Mouse (Mus musculus): ENCODE results near the gene Gpam. TPM values are rescaled to one million over a fixed set of nuclear protein-coding genes. Genes with fewer than 3 reads are reported as not detected.
"Not testable (repeated sequence)": the region's sequence is repeated elsewhere in the genome, so short reads cannot be mapped to it uniquely, and the experiment has no call there.

Gene Gpam
- polyA plus RNA-seq (2012; rRNA removed), result 20.0 and 24.1 TPM in 2 replicates

- H3K36me3 ChIP-seq (ENCODE audit: control insufficient read depth, insufficient read depth, low read length), result no peaks in the 10 kb centered on the region
- no peak within 1 kb of the TSS for H3K4me3 ChIP-seq (ENCODE audit: control insufficient read depth, insufficient read depth, low read length)
- H3K4me1 ChIP-seq (replicated peaks; ENCODE audit: control insufficient read depth, insufficient read depth, low read length), result no peaks in the 10 kb centered on the region
- no peak for DNase-seq
- no peaks in the 10 kb centered on the region for H3K27me3 ChIP-seq (ENCODE audit: control insufficient read depth, insufficient read depth, low read length)
- H3K27ac ChIP-seq (ENCODE audit: control insufficient read depth, insufficient read depth, low read length), result no peak within 1 kb of the TSS
- TF ChIP-seq POLR2A (IDR thresholded peaks at IDR 0.05; ENCODE audit: control insufficient read depth, extremely low read depth, insufficient read depth, low read length, poor library complexity), result no peak
- TF ChIP-seq CTCF (IDR thresholded peaks at IDR 0.05; ENCODE audit: borderline replicate concordance, control insufficient read depth, extremely low read depth, insufficient read depth, low read length, poor library complexity), result no peak
- 79% methylated on average over 11 of the region's 11 CpGs for WGBS
These were observed at the start of gene Gpam for GRCm38 (mm10) chr19:55127072-55127718. Gpam (minus strand) TSS chr19:55127238.

- WGBS, result 61% methylated on average over 1 of the region's 1 CpGs
- Histone ChIP-seq H3K4me3 (ENCODE audit: control insufficient read depth, insufficient read depth, low read length) (no peak overlapping the region), H3K4me1 (replicated peaks; ENCODE audit: control insufficient read depth, insufficient read depth, low read length) (no peaks in the 10 kb centered on the region), H3K27ac (ENCODE audit: control insufficient read depth, insufficient read depth, low read length) (no peak overlapping the region), H3K27me3 (ENCODE audit: control insufficient read depth, insufficient read depth, low read length) (no peaks in the 10 kb centered on the region), H3K36me3 (ENCODE audit: control insufficient read depth, insufficient read depth, low read length) (no peaks in the 10 kb centered on the region)
- DNase-seq, result no peak
- TF ChIP-seq CTCF (IDR thresholded peaks at IDR 0.05; ENCODE audit: borderline replicate concordance, control insufficient read depth, extremely low read depth, insufficient read depth, low read length, poor library complexity) (no peak), POLR2A (IDR thresholded peaks at IDR 0.05; ENCODE audit: control insufficient read depth, extremely low read depth, insufficient read depth, low read length, poor library complexity) (no peak)
These were observed 44.5 kb upstream of the Gpam start for GRCm38 (mm10) chr19:55171585-55171984.

DNA sequence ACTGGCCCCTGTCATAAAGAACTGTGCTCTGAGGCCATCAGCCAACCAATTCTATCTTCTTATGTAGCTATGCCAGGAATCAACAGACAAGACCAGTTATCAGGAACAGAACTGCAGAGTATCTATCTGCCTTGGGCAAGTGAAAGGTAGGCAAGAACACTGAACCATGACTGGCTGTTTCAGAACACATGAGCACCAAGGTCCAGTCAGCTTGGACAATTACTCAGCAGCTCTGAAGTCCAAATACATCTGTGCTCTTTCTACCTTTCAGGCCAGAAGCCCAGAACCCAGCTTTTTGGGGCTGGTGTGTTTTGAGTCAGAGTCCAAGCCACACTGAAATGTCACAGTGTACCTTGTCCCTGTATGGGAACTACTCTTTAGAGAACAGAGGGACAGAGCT, 43.4 kb upstream of the Gpam start:
- H3K27me3 ChIP-seq (ENCODE audit: control insufficient read depth, insufficient read depth, low read length), result no peaks in the 10 kb centered on the region
- TF ChIP-seq POLR2A (IDR thresholded peaks at IDR 0.05; ENCODE audit: control insufficient read depth, extremely low read depth, insufficient read depth, low read length, poor library complexity), result no peak
- no peak for TF ChIP-seq CTCF (IDR thresholded peaks at IDR 0.05; ENCODE audit: borderline replicate concordance, control insufficient read depth, extremely low read depth, insufficient read depth, low read length, poor library complexity)
- H3K4me3 ChIP-seq (ENCODE audit: control insufficient read depth, insufficient read depth, low read length), result no peak overlapping the region
- no peaks in the 10 kb centered on the region for H3K4me1 ChIP-seq (replicated peaks; ENCODE audit: control insufficient read depth, insufficient read depth, low read length)
- DNase-seq, result no peak
- H3K27ac ChIP-seq (ENCODE audit: control insufficient read depth, insufficient read depth, low read length), result no peak overlapping the region
- no peaks in the 10 kb centered on the region for H3K36me3 ChIP-seq (ENCODE audit: control insufficient read depth, insufficient read depth, low read length)

DNA sequence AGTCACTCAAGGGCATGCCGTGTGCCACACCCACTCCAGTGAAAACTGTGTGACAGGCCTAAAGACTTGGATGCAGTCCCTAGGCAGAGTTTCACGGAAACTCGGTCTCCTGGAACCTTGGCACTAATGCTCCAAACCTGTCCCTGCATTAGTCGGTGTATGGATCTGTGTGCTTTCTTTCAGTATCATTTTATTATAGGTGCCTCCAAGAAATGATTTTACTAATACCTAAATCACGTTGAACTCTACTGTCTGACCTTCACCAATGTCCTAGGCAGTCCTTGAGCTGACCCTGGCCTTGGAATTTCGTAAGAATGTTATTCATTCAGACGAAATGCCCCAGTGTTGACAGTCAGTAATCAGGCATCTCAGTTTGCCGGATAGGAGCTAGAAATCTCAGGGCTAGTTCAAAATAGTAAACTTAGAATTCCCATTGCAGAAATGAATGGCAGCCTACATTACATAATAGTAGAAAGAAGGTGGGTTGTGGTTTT, 42.2 kb upstream of the Gpam start:
- H3K4me3 ChIP-seq (ENCODE audit: control insufficient read depth, insufficient read depth, low read length); DNase-seq; H3K4me1 ChIP-seq (replicated peaks; ENCODE audit: control insufficient read depth, insufficient read depth, low read length); H3K27me3 ChIP-seq (ENCODE audit: control insufficient read depth, insufficient read depth, low read length); H3K36me3 ChIP-seq (ENCODE audit: control insufficient read depth, insufficient read depth, low read length); H3K27ac ChIP-seq (ENCODE audit: control insufficient read depth, insufficient read depth, low read length): not testable (repeated sequence)
- WGBS, result 94% methylated on average over 8 of the region's 8 CpGs

DNA sequence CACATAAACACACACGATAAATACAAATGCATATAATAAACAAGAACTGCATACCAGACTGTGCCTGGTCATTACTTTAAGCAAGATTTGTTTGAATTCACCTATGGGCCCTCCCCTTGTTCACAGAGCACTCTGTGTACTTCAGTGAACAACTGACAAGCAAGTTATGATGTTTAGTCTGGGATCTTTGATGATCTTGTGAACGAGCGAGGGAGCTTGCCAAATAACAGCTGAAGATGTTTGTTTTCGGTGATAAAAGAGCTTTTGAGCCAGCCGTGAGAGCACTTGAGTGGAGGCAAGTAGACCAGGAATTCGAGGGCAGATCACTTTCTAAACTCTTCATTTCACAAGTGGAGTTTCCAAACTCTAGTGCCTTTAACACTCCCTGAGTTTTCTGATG, 41.3 kb upstream of the Gpam start:
- Histone ChIP-seq H3K27me3 (ENCODE audit: control insufficient read depth, insufficient read depth, low read length) (no peaks in the 10 kb centered on the region), H3K4me3 (ENCODE audit: control insufficient read depth, insufficient read depth, low read length) (no peak overlapping the region), H3K36me3 (ENCODE audit: control insufficient read depth, insufficient read depth, low read length) (no peaks in the 10 kb centered on the region), H3K4me1 (replicated peaks; ENCODE audit: control insufficient read depth, insufficient read depth, low read length) (no peaks in the 10 kb centered on the region), H3K27ac (ENCODE audit: control insufficient read depth, insufficient read depth, low read length) (no peak overlapping the region)
- no peak for DNase-seq
- WGBS, result 92% methylated on average over 6 of the region's 6 CpGs
- TF ChIP-seq CTCF (IDR thresholded peaks at IDR 0.05; ENCODE audit: borderline replicate concordance, control insufficient read depth, extremely low read depth, insufficient read depth, low read length, poor library complexity) (no peak), POLR2A (IDR thresholded peaks at IDR 0.05; ENCODE audit: control insufficient read depth, extremely low read depth, insufficient read depth, low read length, poor library complexity) (no peak)

GRCm38 (mm10) chr19:55167741-55168140, 40.7 kb upstream of the Gpam start:
- H3K27ac ChIP-seq (ENCODE audit: control insufficient read depth, insufficient read depth, low read length), result no peak overlapping the region
- WGBS, result 61% methylated on average over 2 of the region's 2 CpGs
- no peaks in the 10 kb centered on the region for H3K27me3 ChIP-seq (ENCODE audit: control insufficient read depth, insufficient read depth, low read length)
- H3K4me3 ChIP-seq (ENCODE audit: control insufficient read depth, insufficient read depth, low read length), result no peak overlapping the region
- no peaks in the 10 kb centered on the region for H3K36me3 ChIP-seq (ENCODE audit: control insufficient read depth, insufficient read depth, low read length)
- H3K4me1 ChIP-seq (replicated peaks; ENCODE audit: control insufficient read depth, insufficient read depth, low read length), result no peaks in the 10 kb centered on the region
- no peak for DNase-seq
- TF ChIP-seq CTCF (IDR thresholded peaks at IDR 0.05; ENCODE audit: borderline replicate concordance, control insufficient read depth, extremely low read depth, insufficient read depth, low read length, poor library complexity) (no peak), POLR2A (IDR thresholded peaks at IDR 0.05; ENCODE audit: control insufficient read depth, extremely low read depth, insufficient read depth, low read length, poor library complexity) (no peak)

GRCm38 (mm10) chr19:55166741-55167140, 39.7 kb upstream of the Gpam start:
- 93% methylated on average over 2 of the region's 2 CpGs for WGBS
- no peaks in the 10 kb centered on the region for H3K27me3 ChIP-seq (ENCODE audit: control insufficient read depth, insufficient read depth, low read length)
- DNase-seq, result no peak
- no peak overlapping the region for H3K27ac ChIP-seq (ENCODE audit: control insufficient read depth, insufficient read depth, low read length)
- H3K36me3 ChIP-seq (ENCODE audit: control insufficient read depth, insufficient read depth, low read length), result no peaks in the 10 kb centered on the region
- H3K4me3 ChIP-seq (ENCODE audit: control insufficient read depth, insufficient read depth, low read length), result no peak overlapping the region
- TF ChIP-seq CTCF (IDR thresholded peaks at IDR 0.05; ENCODE audit: borderline replicate concordance, control insufficient read depth, extremely low read depth, insufficient read depth, low read length, poor library complexity) (no peak), POLR2A (IDR thresholded peaks at IDR 0.05; ENCODE audit: control insufficient read depth, extremely low read depth, insufficient read depth, low read length, poor library complexity) (no peak)
- no peaks in the 10 kb centered on the region for H3K4me1 ChIP-seq (replicated peaks; ENCODE audit: control insufficient read depth, insufficient read depth, low read length)

All from thymus, adult 2 months (tissue).